Mouse (Mus musculus): ENCODE measurements around the gene Rpl3. TPM values are rescaled to one million over a fixed set of nuclear protein-coding genes. Genes with fewer than 3 reads are reported as not detected.

Rpl3 gene
- polyA plus RNA-seq, 1 experiment: 428 TPM

GRCm38 (mm10) chr15:80081801-80082546, 9.7 kb downstream of the Rpl3 start:
- Histone ChIP-seq H3K4me1 (ENCODE audit: control insufficient read depth, insufficient read depth, low read length) (peaks cover 8% of the 10 kb centered on the region), H3K4me3 (replicated peaks; ENCODE audit: extremely low read depth, low read depth, low read length) (no peak overlapping the region)
- TF ChIP-seq POLR2A (IDR thresholded peaks at IDR 0.05; ENCODE audit: borderline replicate concordance, extremely low read depth, low read depth, low read length): no peak
- TF ChIP-seq CTCF (IDR thresholded peaks at IDR 0.05; ENCODE audit: insufficient read depth, low read length): no peak
- DNase-seq: no peak
- WGBS: 9% methylated on average over 11 of the region's 11 CpGs

- no peak for DNase-seq
- no peak for TF ChIP-seq POLR2A (IDR thresholded peaks at IDR 0.05; ENCODE audit: borderline replicate concordance, extremely low read depth, low read depth, low read length)
- TF ChIP-seq CTCF (IDR thresholded peaks at IDR 0.05; ENCODE audit: insufficient read depth, low read length): no peak
- no peak overlapping the region for H3K4me3 ChIP-seq (replicated peaks; ENCODE audit: extremely low read depth, low read depth, low read length)
- peaks cover 8% of the 10 kb centered on the region for H3K4me1 ChIP-seq (ENCODE audit: control insufficient read depth, insufficient read depth, low read length)
- WGBS: 51% methylated on average over 9 of the region's 9 CpGs
These were observed 10.7 kb downstream of the Rpl3 start for GRCm38 (mm10) chr15:80080711-80081615.

DNA sequence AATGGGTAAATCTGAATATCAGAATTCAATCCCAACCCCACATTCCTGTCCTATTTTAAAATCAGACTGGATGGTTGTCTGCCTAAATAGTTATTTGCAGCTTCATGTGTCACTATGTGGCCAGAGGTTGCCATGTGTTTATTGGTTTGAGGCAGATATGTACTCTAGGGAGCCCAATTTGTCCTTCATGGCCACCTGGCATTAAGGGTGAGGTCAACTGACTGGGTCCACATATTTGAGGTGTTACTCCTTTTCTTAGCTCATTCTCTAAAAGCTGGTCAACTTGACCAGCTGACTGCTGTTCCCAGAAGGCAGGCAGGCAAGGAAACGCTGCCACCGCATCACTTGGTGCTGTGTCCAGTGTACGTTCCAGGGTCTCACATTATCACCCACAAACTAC, 11.7 kb downstream of the Rpl3 start:
- Histone ChIP-seq H3K4me3 (replicated peaks; ENCODE audit: extremely low read depth, low read depth, low read length) (no peak overlapping the region), H3K4me1 (ENCODE audit: control insufficient read depth, insufficient read depth, low read length) (peaks cover 8% of the 10 kb centered on the region)
- 75% methylated on average over 3 of the region's 3 CpGs for WGBS
- TF ChIP-seq CTCF (IDR thresholded peaks at IDR 0.05; ENCODE audit: insufficient read depth, low read length) (no peak), POLR2A (IDR thresholded peaks at IDR 0.05; ENCODE audit: borderline replicate concordance, extremely low read depth, low read depth, low read length) (no peak)
- no peak for DNase-seq

GRCm38 (mm10) chr15:80079129-80079668, 12.5 kb downstream of the Rpl3 start:
- 91% methylated on average over 5 of the region's 5 CpGs for WGBS
- Histone ChIP-seq H3K4me1 (ENCODE audit: control insufficient read depth, insufficient read depth, low read length) (peaks cover 8% of the 10 kb centered on the region), H3K4me3 (replicated peaks; ENCODE audit: extremely low read depth, low read depth, low read length) (no peak overlapping the region)
- DNase-seq: no peak
- TF ChIP-seq CTCF (IDR thresholded peaks at IDR 0.05; ENCODE audit: insufficient read depth, low read length) (no peak), POLR2A (IDR thresholded peaks at IDR 0.05; ENCODE audit: borderline replicate concordance, extremely low read depth, low read depth, low read length) (no peak)

DNA sequence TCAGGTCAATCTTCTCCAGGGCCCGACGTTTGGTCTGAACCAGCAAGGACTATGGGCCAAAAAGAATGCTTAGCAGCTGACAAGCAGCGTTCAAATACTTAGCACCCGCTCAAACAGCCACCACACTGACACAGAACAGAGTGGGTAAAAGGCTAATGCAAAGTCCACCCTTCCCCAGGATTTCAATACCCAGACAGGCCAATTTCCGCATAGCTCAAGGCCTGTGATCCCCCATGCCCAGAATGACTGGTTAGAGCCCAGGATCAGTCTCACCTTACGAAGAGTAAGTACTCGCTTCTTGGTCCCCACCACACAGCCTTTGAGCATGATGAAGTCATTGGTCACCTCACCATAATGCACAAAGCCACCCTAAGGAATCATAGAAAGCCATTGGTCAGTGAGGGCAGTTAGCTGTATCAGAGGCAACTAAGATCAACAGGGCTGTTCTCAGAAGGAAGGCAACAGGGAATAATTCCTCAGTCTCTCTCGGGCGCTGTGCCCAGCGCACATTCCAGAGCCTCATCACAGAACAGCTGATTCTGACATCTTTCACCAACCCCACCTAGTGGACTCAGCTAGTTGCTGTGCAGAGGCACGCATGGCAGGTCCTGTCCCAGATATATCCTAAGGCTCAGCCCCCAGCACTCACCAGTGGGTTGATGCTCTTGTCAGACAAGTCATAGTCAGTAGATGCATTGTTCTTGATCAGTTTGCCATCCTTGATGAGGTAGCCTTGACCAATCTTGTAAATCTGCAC, 13.4 kb downstream of the Rpl3 start:
- peaks cover 8% of the 10 kb centered on the region for H3K4me1 ChIP-seq (ENCODE audit: control insufficient read depth, insufficient read depth, low read length)
- no peak for TF ChIP-seq CTCF (IDR thresholded peaks at IDR 0.05; ENCODE audit: insufficient read depth, low read length)
- TF ChIP-seq POLR2A (IDR thresholded peaks at IDR 0.05; ENCODE audit: borderline replicate concordance, extremely low read depth, low read depth, low read length): no peak
- DNase-seq: no peak
- 68% methylated on average over 11 of the region's 11 CpGs for WGBS
- H3K4me3 ChIP-seq (replicated peaks; ENCODE audit: extremely low read depth, low read depth, low read length): no peak overlapping the region

GRCm38 (mm10) chr15:80076338-80077136, 15.1 kb downstream of the Rpl3 start:
- WGBS: 21% methylated on average over 2 of the region's 2 CpGs
- H3K4me1 ChIP-seq (ENCODE audit: control insufficient read depth, insufficient read depth, low read length): peaks cover 3% of the 10 kb centered on the region
- H3K4me3 ChIP-seq (replicated peaks; ENCODE audit: extremely low read depth, low read depth, low read length): no peak overlapping the region
- peak; percentile 72 for DNase-seq
- TF ChIP-seq CTCF (IDR thresholded peaks at IDR 0.05; ENCODE audit: insufficient read depth, low read length) (peak; percentile 96), POLR2A (IDR thresholded peaks at IDR 0.05; ENCODE audit: borderline replicate concordance, extremely low read depth, low read depth, low read length) (peak; percentile 43; the same call in 1 of the 2 replicates)

DNA sequence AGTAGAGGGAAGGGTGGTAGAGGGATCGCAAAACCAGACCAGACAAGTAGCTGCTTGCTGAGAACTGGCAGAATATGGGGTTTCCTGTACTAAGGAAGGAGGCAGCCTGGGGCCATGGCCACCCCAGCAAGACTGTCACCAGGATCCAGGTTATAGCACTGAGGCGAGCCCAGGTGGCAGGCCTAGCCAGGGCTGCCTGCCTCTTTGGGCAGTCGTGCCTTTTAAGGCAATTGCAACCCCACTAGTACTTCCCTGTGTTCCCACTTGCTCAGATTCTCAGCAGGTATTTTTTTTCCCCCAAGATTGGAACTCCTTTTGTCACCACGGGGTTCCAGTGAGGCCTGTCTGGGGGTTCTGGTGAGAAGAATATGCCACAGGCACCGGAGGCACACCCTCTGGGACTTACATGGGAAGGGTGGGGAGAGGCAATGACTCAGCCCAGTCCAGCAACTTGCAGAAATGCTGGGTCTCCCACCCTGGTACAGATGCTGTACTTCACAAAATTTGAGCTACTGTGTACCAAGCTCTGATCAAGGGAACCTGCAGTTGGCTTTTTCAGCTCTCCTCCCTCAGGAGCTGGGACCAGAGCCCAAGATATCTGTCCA, 15.8 kb downstream of the Rpl3 start:
- TF ChIP-seq CTCF (IDR thresholded peaks at IDR 0.05; ENCODE audit: insufficient read depth, low read length) (no peak), POLR2A (IDR thresholded peaks at IDR 0.05; ENCODE audit: borderline replicate concordance, extremely low read depth, low read depth, low read length) (no peak)
- no peak for DNase-seq
- peaks cover 3% of the 10 kb centered on the region for H3K4me1 ChIP-seq (ENCODE audit: control insufficient read depth, insufficient read depth, low read length)
- WGBS: 47% methylated on average over 5 of the region's 5 CpGs
- no peak overlapping the region for H3K4me3 ChIP-seq (replicated peaks; ENCODE audit: extremely low read depth, low read depth, low read length)

- no peak overlapping the region for H3K4me3 ChIP-seq (replicated peaks; ENCODE audit: extremely low read depth, low read depth, low read length)
- peaks cover 3% of the 10 kb centered on the region for H3K4me1 ChIP-seq (ENCODE audit: control insufficient read depth, insufficient read depth, low read length)
- no peak for TF ChIP-seq CTCF (IDR thresholded peaks at IDR 0.05; ENCODE audit: insufficient read depth, low read length)
- TF ChIP-seq POLR2A (IDR thresholded peaks at IDR 0.05; ENCODE audit: borderline replicate concordance, extremely low read depth, low read depth, low read length): no peak
- WGBS: 45% methylated on average over 3 of the region's 3 CpGs
- DNase-seq: no peak
These were observed 16.3 kb downstream of the Rpl3 start for GRCm38 (mm10) chr15:80075374-80075694.
